Mouse (Mus musculus) C2C12 (cell line): ENCODE measurements around the gene Gm20388. TPM values are rescaled to one million over a fixed set of nuclear protein-coding genes. Genes with fewer than 3 reads are reported as not detected.
"Not testable (repeated sequence)": the region's sequence is repeated elsewhere in the genome, so short reads cannot be mapped to it uniquely, and the experiment has no call there.

Source experiments
- H3K27me3 ChIP-seq: one replicate; pipeline ENCODE4 v1.6.1; 2011; ENCODE audit not compliant: control insufficient read depth, insufficient read depth, insufficient read length
- H3K36me3 ChIP-seq: one replicate; pipeline ENCODE4 v1.6.1; 2011; ENCODE audit not compliant: control insufficient read depth, insufficient read depth
- H3K4me3 ChIP-seq: one replicate; pipeline ENCODE4 v1.5.1; 2011; ENCODE audit warnings: mild to moderate bottlenecking, control low read depth; ENCODE audit not compliant: poor library complexity, insufficient read depth, severe bottlenecking
- H3K79me2 ChIP-seq: one replicate; pipeline ENCODE4 v1.6.1; 2011; ENCODE audit not compliant: control insufficient read depth, insufficient read depth
- H3K79me3 ChIP-seq: one replicate; pipeline ENCODE4 v1.6.1; 2011; ENCODE audit warnings: low read depth, control low read depth
- H3ac ChIP-seq: one replicate; pipeline ENCODE3; 2011; ENCODE audit warnings: low read depth; ENCODE audit not compliant: control insufficient read depth, insufficient read length
- CEBPB ChIP-seq: IDR thresholded peaks from one replicate; pipeline ENCODE4 v1.6.1; 2011; ENCODE audit warnings: low read depth, mild to moderate bottlenecking, control low read depth, moderate library complexity
- CTCF ChIP-seq: IDR thresholded peaks from one replicate; pipeline ENCODE4 v1.5.1; 2011; ENCODE audit not compliant: control insufficient read depth, insufficient read depth, insufficient read length
- FOSL1 ChIP-seq: IDR thresholded peaks from one replicate; pipeline ENCODE4 v1.8.0; 2011; ENCODE audit warnings: mild to moderate bottlenecking, low read length; ENCODE audit not compliant: poor library complexity, insufficient read depth, severe bottlenecking
- MAX ChIP-seq: IDR thresholded peaks from one replicate; pipeline ENCODE4 v1.6.1; 2011; ENCODE audit warnings: mild to moderate bottlenecking, control low read depth
- MYOD1 ChIP-seq: IDR thresholded peaks from one replicate; pipeline ENCODE4 v1.6.1; 2011; ENCODE audit warnings: low read depth; ENCODE audit not compliant: control insufficient read depth, insufficient read length
- MYOG ChIP-seq: IDR thresholded peaks from one replicate; pipeline ENCODE4 v1.6.1; 2011; ENCODE audit not compliant: control insufficient read depth, insufficient read length; ENCODE audit errors: extremely low read depth
- USF1 ChIP-seq: IDR thresholded peaks from one replicate; pipeline ENCODE4 v1.6.1; 2011; ENCODE audit warnings: low read depth, mild to moderate bottlenecking, control low read depth, moderate library complexity
- polyA plus RNA-seq: library from polyadenylated mRNA; unstranded; fragments of >200 nt; fragmentation: generic; extraction: Trizol; gene quantifications from one replicate; pipeline ENCODE4 v1.2.1, GENCODE M21; 2012; ENCODE audit warnings: missing spikeins

The Gm20388 gene
- polyA plus RNA-seq, 1 experiment: 15.0 TPM

GRCm38 (mm10) chr8:123101735-123102685 lies 3191.4 kb downstream of the Gm20388 start, which contains the start of gene Rpl13:
Gene Rpl13 (plus strand): TSS chr8:123102350.
- Histone ChIP-seq H3K79me2 (peaks cover 26% of the 10 kb centered on the region), H3ac (peak within 1 kb of the TSS; percentile 99), H3K4me3 (peak within 1 kb of the TSS; percentile 83), H3K27me3 (no peaks in the 10 kb centered on the region), H3K79me3 (peaks cover 20% of the 10 kb centered on the region), H3K36me3 (peaks cover 41% of the 10 kb centered on the region)
- TF ChIP-seq FOSL1 (no peak), MAX (peak; percentile 81)

GRCm38 (mm10) chr8:123102855-123103254 lies 3192.2 kb downstream of the Gm20388 start:
- Histone ChIP-seq H3ac (peak overlapping the region; percentile 99), H3K79me3 (peaks cover 20% of the 10 kb centered on the region), H3K4me3 (peak overlapping the region; percentile 83), H3K36me3 (peaks cover 35% of the 10 kb centered on the region), H3K79me2 (peaks cover 26% of the 10 kb centered on the region)
- H3K27me3 ChIP-seq: not testable (repeated sequence)

DNA sequence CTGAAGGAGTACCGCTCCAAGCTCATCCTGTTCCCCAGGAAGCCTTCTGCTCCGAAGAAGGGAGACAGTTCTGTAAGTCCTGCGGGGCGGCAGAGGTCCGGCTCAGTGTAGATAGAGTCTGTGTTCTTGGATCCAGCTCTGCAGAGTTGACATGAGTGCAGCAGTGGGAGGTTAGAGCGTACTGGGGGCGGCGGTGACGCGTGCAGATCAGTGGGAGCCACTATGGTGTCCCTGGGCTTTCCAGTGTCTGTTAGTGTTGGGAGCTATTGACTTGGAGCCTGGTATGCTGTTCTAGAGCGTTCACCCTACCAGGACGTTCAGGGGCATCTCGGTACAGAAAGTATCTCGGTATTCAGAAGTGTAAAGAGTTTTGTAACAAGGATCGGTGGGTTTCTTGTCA lies 3192.6 kb downstream of the Gm20388 start:
- TF ChIP-seq MYOG: no peak
- TF ChIP-seq USF1: no peak
- no peak for TF ChIP-seq MAX
- Histone ChIP-seq H3K27me3 (no peaks in the 10 kb centered on the region), H3K79me3 (peaks cover 20% of the 10 kb centered on the region), H3ac (peak overlapping the region; percentile 99), H3K79me2 (peaks cover 26% of the 10 kb centered on the region), H3K4me3 (peak overlapping the region; percentile 83), H3K36me3 (peaks cover 35% of the 10 kb centered on the region)

DNA sequence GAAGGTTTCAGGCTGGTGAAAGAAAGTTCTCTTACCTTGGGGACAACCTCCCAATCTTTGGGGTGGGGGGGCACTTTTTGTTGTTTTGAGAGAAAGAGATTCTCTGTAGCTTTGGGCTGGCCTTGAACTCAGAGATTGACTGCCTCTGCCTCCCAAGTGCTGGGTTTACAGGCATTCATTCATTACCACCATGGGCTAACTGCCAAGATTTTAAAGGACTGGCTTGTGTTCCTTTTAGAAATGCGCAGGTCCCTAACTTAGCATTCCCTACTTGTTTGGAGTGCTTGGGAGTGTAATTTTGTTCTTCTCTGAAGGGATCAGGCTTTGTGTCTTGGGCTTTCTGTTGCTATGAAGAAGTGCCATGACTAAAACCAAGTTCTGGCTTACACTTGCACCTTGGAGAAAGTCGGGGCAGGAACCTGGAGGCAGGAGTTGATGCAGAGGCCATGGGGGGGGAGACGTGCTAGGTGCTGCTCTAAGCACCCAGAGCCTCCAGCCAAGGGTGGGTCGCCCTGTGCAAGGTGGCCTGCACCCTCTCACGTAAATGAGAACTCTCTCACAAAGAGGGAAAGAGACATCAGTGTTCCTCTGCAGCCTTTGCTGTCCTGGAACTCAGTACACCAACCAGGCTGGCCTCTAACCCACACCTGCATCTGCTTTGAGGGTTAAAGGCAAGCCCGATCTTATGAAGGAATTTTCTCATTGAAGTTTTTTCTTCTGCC lies 3193.6 kb downstream of the Gm20388 start:
- peaks cover 26% of the 10 kb centered on the region for H3K79me2 ChIP-seq
- H3K36me3 ChIP-seq: peaks cover 32% of the 10 kb centered on the region
- H3ac ChIP-seq: peak overlapping the region; percentile 99
- H3K4me3 ChIP-seq: peak overlapping the region; percentile 83
- no peaks in the 10 kb centered on the region for H3K27me3 ChIP-seq
- H3K79me3 ChIP-seq: peaks cover 20% of the 10 kb centered on the region
- TF ChIP-seq CEBPB (no peak), USF1 (no peak), MAX (no peak), FOSL1 (no peak), MYOG (no peak), MYOD1 (no peak), CTCF (no peak)

DNA sequence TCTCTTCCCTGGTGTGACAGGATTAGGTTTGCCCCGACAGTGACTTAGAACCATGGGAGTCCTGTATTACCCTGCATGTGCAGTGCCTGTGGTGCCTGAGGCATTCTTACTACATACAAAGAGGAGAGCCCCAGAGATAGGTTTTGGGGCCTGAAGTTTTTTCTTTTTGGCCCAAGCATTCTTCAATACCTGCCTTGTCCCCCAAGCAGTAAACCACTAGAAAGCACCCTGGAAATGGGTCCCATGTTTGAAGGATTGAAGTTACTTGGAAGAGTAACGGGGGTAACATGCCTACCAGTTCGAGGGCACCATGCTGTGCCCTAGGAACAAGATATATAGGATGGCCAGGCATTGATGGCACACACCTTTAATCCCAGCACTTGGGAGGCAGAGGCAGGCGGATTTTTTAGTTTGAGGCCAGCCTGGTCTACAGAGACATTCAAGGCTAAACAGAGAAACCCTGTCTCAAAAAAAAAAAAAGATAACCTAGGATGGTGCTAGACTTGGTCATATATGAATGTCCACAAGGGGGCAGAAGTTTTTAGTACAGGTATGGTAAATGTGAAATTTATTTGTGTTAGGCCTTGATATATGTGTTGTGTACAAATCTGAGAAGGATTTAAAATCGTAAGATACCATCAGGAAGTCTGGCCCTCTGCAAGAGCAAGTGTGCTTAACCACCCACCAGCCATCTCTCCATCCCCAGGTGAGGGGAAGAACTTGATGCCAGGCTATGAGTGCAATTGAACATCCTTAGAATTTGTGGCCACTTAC lies 3195.1 kb downstream of the Gm20388 start:
- Histone ChIP-seq H3ac (no peak overlapping the region), H3K4me3 (no peak overlapping the region), H3K27me3 (no peaks in the 10 kb centered on the region), H3K79me3 (peaks cover 20% of the 10 kb centered on the region), H3K79me2 (peaks cover 26% of the 10 kb centered on the region), H3K36me3 (peaks cover 32% of the 10 kb centered on the region)
- TF ChIP-seq USF1 (no peak), MYOG (no peak), MYOD1 (no peak), FOSL1 (no peak), CEBPB (no peak), CTCF (no peak), MAX (no peak)

DNA sequence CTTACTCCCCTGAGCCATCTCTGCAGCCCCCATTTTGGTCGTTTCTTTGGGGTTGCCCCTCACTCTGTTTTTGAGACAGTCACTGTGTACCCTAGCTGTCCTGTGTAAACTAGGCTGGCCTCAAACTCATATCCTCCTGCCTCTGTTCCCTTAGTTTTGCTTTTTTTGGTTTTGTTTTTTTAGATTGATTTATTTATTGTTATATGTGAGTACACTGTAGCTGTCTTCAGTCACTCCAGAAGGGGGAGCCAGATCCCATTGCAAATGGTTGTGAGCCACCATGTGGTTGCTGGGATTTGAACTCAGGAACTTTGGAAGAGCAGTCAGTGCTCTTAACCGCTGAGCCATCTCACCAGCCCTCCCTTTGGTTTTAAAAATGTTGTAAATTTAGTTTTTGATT lies 3195.9 kb downstream of the Gm20388 start:
- Histone ChIP-seq H3K79me2 (peaks cover 26% of the 10 kb centered on the region), H3K36me3 (peaks cover 32% of the 10 kb centered on the region), H3ac (no peak overlapping the region), H3K79me3 (peaks cover 20% of the 10 kb centered on the region), H3K4me3 (no peak overlapping the region), H3K27me3 (no peaks in the 10 kb centered on the region)
- TF ChIP-seq FOSL1 (no peak), MYOG (no peak), MYOD1 (no peak), MAX (no peak)
